Mouse (Mus musculus) ES-Bruce4 (cell line): ENCODE results near the gene Tbl2.

Source experiments
- CTCF ChIP-seq: IDR thresholded peaks from one replicate; pipeline ENCODE4 v1.8.1; 2011; ENCODE audit warnings: low read depth, low read length
- POLR2A ChIP-seq: IDR thresholded peaks from one replicate; pipeline ENCODE4 v1.8.1; 2011; ENCODE audit warnings: low read length; ENCODE audit not compliant: insufficient read depth

- TF ChIP-seq CTCF, result peak; percentile 44
- no peak for TF ChIP-seq POLR2A
Measured at GRCm38 (mm10) chr5:135183131-135183861, 33.8 kb downstream of the Tbl2 start.
